Mouse (Mus musculus) lung, postnatal 0 days (tissue): ENCODE measurements around the gene Plekhm3.

Source experiments
- CTCF ChIP-seq: IDR thresholded peaks from 2 replicates; pipeline ENCODE4 v1.5.1; 2016; ENCODE audit warnings: antibody characterized with exemption, mild to moderate bottlenecking
- EP300 ChIP-seq: IDR thresholded peaks from 2 replicates; pipeline ENCODE4 v1.6.1; 2016; ENCODE audit warnings: antibody characterized with exemption, mild to moderate bottlenecking, control low read depth

- TF ChIP-seq CTCF (no peak), EP300 (no peak)
Observed at GRCm38 (mm10) chr1:64773305-64773704, 183.3 kb downstream of the Plekhm3 start.
